In genomic region chr12:85794094-85794493, GRCm38 (mm10) we compare ENCODE assay signal across 21 mouse cellular contexts. TPM values are rescaled to one million over a fixed set of nuclear protein-coding genes. Genes with fewer than 3 reads are reported as not detected.
"Had no signal": no experiment of that assay in that cellular context is flagged by ENCODE, and none has a peak within 500 bp of the region (broad histone marks: within the 10 kb centered on the region; RNA-seq: fewer than 3 reads in every experiment).

No protein-coding gene starts in this region.

- H3K4me2 ChIP-seq: liver, embryonic 15.5 days; lung, embryonic 15.5 days; midbrain, embryonic 12.5 days; midbrain, embryonic 15.5 days; neural tube, embryonic 12.5 days; stomach, embryonic 15.5 days had no signal

- H3K27me3 ChIP-seq: liver, embryonic 15.5 days; lung, embryonic 15.5 days; midbrain, embryonic 12.5 days; midbrain, embryonic 15.5 days; neural tube, embryonic 12.5 days; stomach, embryonic 15.5 days had no signal

- H3K27ac ChIP-seq: liver, embryonic 15.5 days; lung, embryonic 15.5 days; macrophage; midbrain, embryonic 12.5 days; midbrain, embryonic 15.5 days; neural tube, embryonic 12.5 days; stomach, embryonic 15.5 days; stomach, postnatal 0 days had no signal

- H3K4me1 ChIP-seq: liver, embryonic 15.5 days; midbrain, embryonic 12.5 days; midbrain, embryonic 15.5 days; neural tube, embryonic 12.5 days; stomach, embryonic 15.5 days had no signal

- H3K36me3 ChIP-seq: lung, embryonic 15.5 days; midbrain, embryonic 12.5 days; midbrain, embryonic 15.5 days; neural tube, embryonic 12.5 days; stomach, embryonic 15.5 days had no signal

- H3K9ac ChIP-seq: liver, embryonic 15.5 days; liver, postnatal 0 days; lung, embryonic 15.5 days; midbrain, embryonic 12.5 days; midbrain, embryonic 15.5 days; neural tube, embryonic 12.5 days; stomach, embryonic 15.5 days had no signal

- H3K9me3 ChIP-seq: liver, embryonic 15.5 days; lung, embryonic 15.5 days; megakaryocyte, embryonic 14.5 days; midbrain, embryonic 12.5 days; midbrain, embryonic 15.5 days; neural tube, embryonic 12.5 days; stomach, embryonic 15.5 days had no signal

- DNase-seq: liver, postnatal 0 days; lung, adult 2 months; lung, postnatal 14 days; lung, postnatal 36 days; right cerebral cortex, postnatal 14 days; thymus, adult 2 months; thymus, postnatal 25 days; thymus, postnatal 4 days had no signal

- H3K4me3 ChIP-seq: liver, embryonic 15.5 days; lung, embryonic 15.5 days; megakaryocyte, embryonic 14.5 days; midbrain, embryonic 12.5 days; midbrain, embryonic 15.5 days; neural tube, embryonic 12.5 days; stomach, embryonic 15.5 days had no signal

- ATAC-seq: liver, postnatal 0 days; lung, postnatal 0 days; midbrain, embryonic 15.5 days had no signal

RNA-seq across cellular contexts. Expression of gene Flvcr2, which starts 47.8 kb away (rescaled TPM):
- total RNA-seq: megakaryocyte progenitor cell, adult 5-6 weeks; monocyte, adult 5-6 weeks; neutrophil, adult 5-6 weeks had no signal
